Mouse (Mus musculus): ENCODE measurements around the gene Synpo2l. TPM values are rescaled to one million over a fixed set of nuclear protein-coding genes. Genes with fewer than 3 reads are reported as not detected.
A peak's percentile ranks its signal among the peaks of the same experiment; 100 is the strongest.

Synpo2l gene
- polyA plus RNA-seq, 1 experiment from 2014 or later: 0.10 TPM

- no peak overlapping the region for H3K4me3 ChIP-seq (ENCODE audit: low read length)
- ATAC-seq: no peak
- WGBS: 64% methylated on average over 3 of the region's 3 CpGs
- H3K9ac ChIP-seq (ENCODE audit: low read depth, low read length): no peak overlapping the region
- H3K9me3 ChIP-seq (ENCODE audit: control insufficient read depth, low read length): no peaks in the 10 kb centered on the region
- H3K36me3 ChIP-seq (ENCODE audit: control insufficient read depth, insufficient read depth, low read length): no peaks in the 10 kb centered on the region
- H3K4me1 ChIP-seq (ENCODE audit: control insufficient read depth, insufficient read depth, low read length): peaks cover 15% of the 10 kb centered on the region
- no peak overlapping the region for H3K4me2 ChIP-seq (ENCODE audit: low read depth, low read length)
- H3K27me3 ChIP-seq (replicated peaks; ENCODE audit: control insufficient read depth, insufficient read depth, low read length): 0 out of 2 replicates have a peak, but pooled peaks cover 3% of the 10 kb centered on the region
- no peak overlapping the region for H3K27ac ChIP-seq (ENCODE audit: low read length)
Measured at GRCm38 (mm10) chr14:20664436-20664835, 3.7 kb downstream of the Synpo2l start.

DNA sequence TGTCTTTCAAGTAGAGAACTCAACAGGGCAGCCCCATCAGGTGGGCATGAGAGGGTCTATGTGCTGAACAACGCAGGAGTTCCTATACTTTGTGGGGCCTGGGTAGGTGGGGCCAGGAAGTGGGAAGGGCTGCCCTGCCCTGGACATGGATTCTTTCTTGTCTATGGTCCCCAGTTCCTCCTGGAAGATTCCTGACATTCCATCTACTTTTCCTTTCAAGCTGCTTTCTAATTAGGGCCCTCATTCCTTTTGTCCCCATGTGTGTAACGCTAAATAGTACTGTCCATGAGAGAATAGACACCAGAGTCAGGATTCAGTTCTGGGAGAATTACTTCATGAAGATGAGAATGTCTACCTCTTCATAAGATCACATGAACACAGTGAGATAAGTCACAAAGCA lies 4.6 kb downstream of the Synpo2l start:
- Histone ChIP-seq H3K9ac (ENCODE audit: low read depth, low read length) (no peak overlapping the region), H3K27ac (ENCODE audit: low read length) (no peak overlapping the region), H3K36me3 (ENCODE audit: control insufficient read depth, insufficient read depth, low read length) (no peaks in the 10 kb centered on the region), H3K27me3 (replicated peaks; ENCODE audit: control insufficient read depth, insufficient read depth, low read length) (0 out of 2 replicates have a peak, but pooled peaks cover 3% of the 10 kb centered on the region), H3K9me3 (ENCODE audit: control insufficient read depth, low read length) (no peaks in the 10 kb centered on the region), H3K4me2 (ENCODE audit: low read depth, low read length) (no peak overlapping the region), H3K4me1 (ENCODE audit: control insufficient read depth, insufficient read depth, low read length) (peaks cover 15% of the 10 kb centered on the region), H3K4me3 (ENCODE audit: low read length) (no peak overlapping the region)
- ATAC-seq: no peak
- 67% methylated on average over 2 of the region's 2 CpGs for WGBS

DNA sequence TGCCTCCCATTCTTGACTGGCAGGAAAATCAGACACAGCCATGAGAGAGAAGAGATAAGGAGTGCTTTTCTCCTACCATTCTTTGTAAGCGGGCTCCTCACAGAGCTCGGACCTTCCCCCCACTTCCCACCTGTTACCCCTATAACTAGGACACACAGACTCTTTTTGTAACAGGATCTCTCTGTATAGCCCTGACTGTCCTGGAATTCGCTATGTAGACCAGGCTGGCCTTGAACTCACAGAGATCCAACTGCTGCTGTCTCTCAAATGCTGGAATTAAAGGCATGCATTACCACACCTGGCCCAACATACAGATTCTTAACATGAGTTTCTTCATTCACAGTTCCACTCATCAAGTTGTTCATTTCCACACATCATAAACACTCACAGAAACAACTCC lies 5.4 kb downstream of the Synpo2l start:
- no peak for ATAC-seq
- Histone ChIP-seq H3K9me3 (ENCODE audit: control insufficient read depth, low read length) (no peaks in the 10 kb centered on the region), H3K27me3 (replicated peaks; ENCODE audit: control insufficient read depth, insufficient read depth, low read length) (0 out of 2 replicates have a peak, but pooled peaks cover 3% of the 10 kb centered on the region), H3K27ac (ENCODE audit: low read length) (no peak overlapping the region), H3K4me3 (ENCODE audit: low read length) (no peak overlapping the region), H3K36me3 (ENCODE audit: control insufficient read depth, insufficient read depth, low read length) (no peaks in the 10 kb centered on the region), H3K9ac (ENCODE audit: low read depth, low read length) (0 out of 2 replicates have a peak overlapping the region, but pooled peaks have one; percentile 72), H3K4me2 (ENCODE audit: low read depth, low read length) (no peak overlapping the region), H3K4me1 (ENCODE audit: control insufficient read depth, insufficient read depth, low read length) (peaks cover 8% of the 10 kb centered on the region)
- WGBS: 85% methylated on average over 3 of the region's 3 CpGs

- Histone ChIP-seq H3K9me3 (ENCODE audit: control insufficient read depth, low read length) (no peaks in the 10 kb centered on the region), H3K27me3 (replicated peaks; ENCODE audit: control insufficient read depth, insufficient read depth, low read length) (0 out of 2 replicates have a peak, but pooled peaks cover 3% of the 10 kb centered on the region), H3K4me2 (ENCODE audit: low read depth, low read length) (peak overlapping the region; percentile 90), H3K9ac (ENCODE audit: low read depth, low read length) (peak overlapping the region; percentile 72), H3K4me3 (ENCODE audit: low read length) (peak overlapping the region; percentile 67), H3K4me1 (ENCODE audit: control insufficient read depth, insufficient read depth, low read length) (peaks cover 8% of the 10 kb centered on the region), H3K27ac (ENCODE audit: low read length) (peak overlapping the region; percentile 84), H3K36me3 (ENCODE audit: control insufficient read depth, insufficient read depth, low read length) (no peaks in the 10 kb centered on the region)
- 16% methylated on average over 19 of the region's 19 CpGs for WGBS
- ATAC-seq: peak; percentile 43
Measured at GRCm38 (mm10) chr14:20661661-20662331, 6.4 kb downstream of the Synpo2l start.

- Histone ChIP-seq H3K27me3 (replicated peaks; ENCODE audit: control insufficient read depth, insufficient read depth, low read length) (0 out of 2 replicates have a peak, but pooled peaks cover 3% of the 10 kb centered on the region), H3K4me2 (ENCODE audit: low read depth, low read length) (peak overlapping the region; percentile 90), H3K36me3 (ENCODE audit: control insufficient read depth, insufficient read depth, low read length) (no peaks in the 10 kb centered on the region), H3K9ac (ENCODE audit: low read depth, low read length) (peak overlapping the region; percentile 72), H3K4me3 (ENCODE audit: low read length) (peak overlapping the region; percentile 67), H3K27ac (ENCODE audit: low read length) (peak overlapping the region; percentile 84), H3K9me3 (ENCODE audit: control insufficient read depth, low read length) (no peaks in the 10 kb centered on the region), H3K4me1 (ENCODE audit: control insufficient read depth, insufficient read depth, low read length) (peaks cover 8% of the 10 kb centered on the region)
- peak; percentile 90 for ATAC-seq
- under 1% methylated on average over 52 of the region's 52 CpGs for WGBS
Measured at GRCm38 (mm10) chr14:20660827-20661660, 7.1 kb downstream of the Synpo2l start.

GRCm38 (mm10) chr14:20659687-20660086 lies 8.5 kb downstream of the Synpo2l start:
- 98% methylated on average over 7 of the region's 7 CpGs for WGBS
- Histone ChIP-seq H3K36me3 (ENCODE audit: control insufficient read depth, insufficient read depth, low read length) (no peaks in the 10 kb centered on the region), H3K27ac (ENCODE audit: low read length) (no peak overlapping the region), H3K4me3 (ENCODE audit: low read length) (no peak overlapping the region), H3K4me2 (ENCODE audit: low read depth, low read length) (no peak overlapping the region), H3K27me3 (replicated peaks; ENCODE audit: control insufficient read depth, insufficient read depth, low read length) (no peaks in the 10 kb centered on the region), H3K9me3 (ENCODE audit: control insufficient read depth, low read length) (no peaks in the 10 kb centered on the region), H3K4me1 (ENCODE audit: control insufficient read depth, insufficient read depth, low read length) (peaks cover 8% of the 10 kb centered on the region), H3K9ac (ENCODE audit: low read depth, low read length) (no peak overlapping the region)
- ATAC-seq: no peak

- Histone ChIP-seq H3K9me3 (ENCODE audit: control insufficient read depth, low read length) (no peaks in the 10 kb centered on the region), H3K27me3 (replicated peaks; ENCODE audit: control insufficient read depth, insufficient read depth, low read length) (no peaks in the 10 kb centered on the region), H3K9ac (ENCODE audit: low read depth, low read length) (no peak overlapping the region), H3K36me3 (ENCODE audit: control insufficient read depth, insufficient read depth, low read length) (no peaks in the 10 kb centered on the region), H3K4me2 (ENCODE audit: low read depth, low read length) (no peak overlapping the region), H3K27ac (ENCODE audit: low read length) (no peak overlapping the region), H3K4me3 (ENCODE audit: low read length) (no peak overlapping the region), H3K4me1 (ENCODE audit: control insufficient read depth, insufficient read depth, low read length) (peaks cover 8% of the 10 kb centered on the region)
- 81% methylated on average over 6 of the region's 6 CpGs for WGBS
- no peak for ATAC-seq
Measured at GRCm38 (mm10) chr14:20658902-20659301, 9.3 kb downstream of the Synpo2l start.

GRCm38 (mm10) chr14:20658326-20658725 lies 9.8 kb downstream of the Synpo2l start:
- Histone ChIP-seq H3K36me3 (ENCODE audit: control insufficient read depth, insufficient read depth, low read length) (no peaks in the 10 kb centered on the region), H3K4me3 (ENCODE audit: low read length) (no peak overlapping the region), H3K4me2 (ENCODE audit: low read depth, low read length) (no peak overlapping the region), H3K9ac (ENCODE audit: low read depth, low read length) (no peak overlapping the region), H3K4me1 (ENCODE audit: control insufficient read depth, insufficient read depth, low read length) (peaks cover 8% of the 10 kb centered on the region), H3K27me3 (replicated peaks; ENCODE audit: control insufficient read depth, insufficient read depth, low read length) (no peaks in the 10 kb centered on the region), H3K9me3 (ENCODE audit: control insufficient read depth, low read length) (no peaks in the 10 kb centered on the region), H3K27ac (ENCODE audit: low read length) (no peak overlapping the region)
- no peak for ATAC-seq

- Histone ChIP-seq H3K27me3 (replicated peaks; ENCODE audit: control insufficient read depth, insufficient read depth, low read length) (no peaks in the 10 kb centered on the region), H3K9ac (ENCODE audit: low read depth, low read length) (no peak within 1 kb of the TSS), H3K36me3 (ENCODE audit: control insufficient read depth, insufficient read depth, low read length) (no peaks in the 10 kb centered on the region), H3K4me3 (ENCODE audit: low read length) (no peak within 1 kb of the TSS), H3K27ac (ENCODE audit: low read length) (no peak within 1 kb of the TSS), H3K9me3 (ENCODE audit: control insufficient read depth, low read length) (no peaks in the 10 kb centered on the region), H3K4me2 (ENCODE audit: low read depth, low read length) (no peak within 1 kb of the TSS), H3K4me1 (ENCODE audit: control insufficient read depth, insufficient read depth, low read length) (no peaks in the 10 kb centered on the region; the same call in 1 of the 2 replicates)
- ATAC-seq: no peak
- 57% methylated on average over 11 of the region's 11 CpGs for WGBS
Measured at GRCm38 (mm10) chr14:20656361-20656760, 11.8 kb downstream of the Synpo2l start, which contains the start of gene Myoz1. TSS of gene Myoz1 (minus strand) at chr14:20656540.

Measured in intestine, embryonic 16.5 days (tissue).